Mouse (Mus musculus): ENCODE results near the gene Ublcp1. TPM values are rescaled to one million over a fixed set of nuclear protein-coding genes. Genes with fewer than 3 reads are reported as not detected.

The Ublcp1 gene
- polyA plus RNA-seq, 1 experiment from 2014 or later, result 54.1 TPM

DNA sequence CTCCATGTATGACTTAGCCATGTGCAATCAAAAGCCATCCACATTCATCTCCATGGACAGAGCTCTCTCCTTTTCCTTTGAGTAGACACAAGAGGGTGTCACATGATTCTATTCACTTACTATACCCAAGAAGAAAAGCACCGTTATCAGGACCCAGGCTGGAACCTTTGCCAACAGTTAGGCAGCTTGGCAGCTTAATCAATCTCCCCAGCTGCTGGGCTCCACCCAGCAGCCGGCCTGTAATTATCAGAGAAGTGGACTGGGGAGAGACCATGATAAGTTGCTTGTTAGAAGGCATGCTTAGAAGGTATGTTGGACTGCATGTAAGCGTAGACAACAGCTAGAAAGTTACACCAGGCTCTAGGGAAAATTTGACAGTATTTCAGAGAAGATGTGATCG is 38.6 kb upstream of the Ublcp1 start:
- Histone ChIP-seq H3K4me3 (no peak overlapping the region), H3K9me3 (replicated peaks) (no peaks in the 10 kb centered on the region), H3K9ac (no peak overlapping the region), H3K27me3 (no peaks in the 10 kb centered on the region), H3K36me3 (ENCODE audit: poor library complexity, severe bottlenecking) (no peaks in the 10 kb centered on the region), H3K27ac (no peak overlapping the region), H3K4me2 (no peak overlapping the region), H3K4me1 (peaks cover 4% of the 10 kb centered on the region; the same call in 1 of the 2 replicates)
- WGBS, result 63% methylated on average over 4 of the region's 4 CpGs
- no peak for ATAC-seq

DNA sequence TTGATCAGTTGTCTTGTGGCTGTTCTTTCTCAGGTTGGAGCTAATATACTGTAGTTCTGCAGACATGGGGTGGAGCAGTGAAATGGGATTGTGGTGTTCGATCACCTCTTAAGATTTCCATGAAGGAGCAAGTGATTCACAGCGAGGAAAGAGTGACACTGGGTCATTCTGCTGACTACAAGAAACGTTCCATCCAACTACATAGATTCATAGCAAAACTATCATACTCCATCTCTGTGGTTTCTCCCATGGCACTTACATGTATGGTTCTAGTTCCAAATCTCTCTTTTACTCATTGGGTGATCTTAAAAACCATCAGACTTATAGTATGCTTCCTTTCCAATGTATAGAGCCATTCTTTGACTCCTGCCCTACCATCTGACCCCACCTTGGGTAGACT is 34.5 kb upstream of the Ublcp1 start:
- H3K4me1 ChIP-seq, result peaks cover 4% of the 10 kb centered on the region; the same call in 1 of the 2 replicates
- no peaks in the 10 kb centered on the region for H3K36me3 ChIP-seq (ENCODE audit: poor library complexity, severe bottlenecking)
- H3K9me3 ChIP-seq (replicated peaks), result no peaks in the 10 kb centered on the region
- no peak overlapping the region for H3K9ac ChIP-seq
- H3K27ac ChIP-seq, result no peak overlapping the region
- H3K4me2 ChIP-seq, result no peak overlapping the region
- no peaks in the 10 kb centered on the region for H3K27me3 ChIP-seq
- no peak for ATAC-seq
- no peak overlapping the region for H3K4me3 ChIP-seq
- WGBS, result 89% methylated on average over 3 of the region's 3 CpGs

DNA sequence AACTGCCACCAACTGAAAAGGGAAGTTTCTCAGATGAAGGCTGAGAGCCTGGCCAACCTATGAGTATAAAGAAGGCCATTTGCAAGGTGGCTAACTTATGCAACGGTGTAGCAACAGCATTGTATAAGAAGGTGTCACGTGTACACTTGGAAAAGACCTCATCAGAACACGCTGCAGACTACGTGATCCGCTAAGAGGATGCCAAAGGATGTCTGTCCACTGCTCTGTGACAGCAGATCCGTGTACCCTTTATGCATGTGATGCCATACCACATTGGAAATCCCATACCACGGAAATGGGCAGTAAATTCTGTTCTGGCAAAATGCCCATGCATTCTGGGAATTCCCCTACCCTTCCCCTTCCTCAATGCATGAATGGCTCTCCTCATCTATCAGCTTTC is 33.8 kb upstream of the Ublcp1 start:
- Histone ChIP-seq H3K4me2 (no peak overlapping the region), H3K4me1 (peaks cover 4% of the 10 kb centered on the region; the same call in 1 of the 2 replicates), H3K27me3 (no peaks in the 10 kb centered on the region), H3K27ac (no peak overlapping the region), H3K4me3 (no peak overlapping the region), H3K9me3 (replicated peaks) (no peaks in the 10 kb centered on the region), H3K9ac (no peak overlapping the region), H3K36me3 (ENCODE audit: poor library complexity, severe bottlenecking) (no peaks in the 10 kb centered on the region)
- ATAC-seq, result no peak
- WGBS, result 91% methylated on average over 7 of the region's 7 CpGs

DNA sequence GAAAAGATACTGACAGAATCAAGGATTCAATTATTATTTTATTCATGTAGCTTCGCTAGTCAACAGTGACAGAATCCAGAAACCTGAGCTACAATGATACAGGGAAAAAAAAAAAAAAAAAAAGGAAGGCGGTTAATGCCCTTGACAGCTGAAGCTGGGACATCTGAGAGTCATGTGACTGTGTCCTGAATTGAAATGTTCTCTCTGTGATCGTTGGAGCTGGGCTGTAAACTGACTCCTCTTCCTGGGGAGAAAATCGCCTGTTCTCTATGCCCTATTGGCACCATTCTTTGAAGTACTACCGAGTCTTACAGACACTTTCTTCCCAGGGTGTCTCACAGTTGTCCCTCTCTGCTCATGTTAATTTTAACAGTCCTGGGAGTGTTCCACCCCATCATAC is 32.6 kb upstream of the Ublcp1 start:
- no peak overlapping the region for H3K9ac ChIP-seq
- H3K36me3 ChIP-seq (ENCODE audit: poor library complexity, severe bottlenecking), result no peaks in the 10 kb centered on the region
- H3K4me2 ChIP-seq, result no peak overlapping the region
- WGBS, result 47% methylated on average over 5 of the region's 5 CpGs
- H3K9me3 ChIP-seq (replicated peaks), result no peaks in the 10 kb centered on the region
- H3K27me3 ChIP-seq, result no peaks in the 10 kb centered on the region
- ATAC-seq, result no peak
- H3K4me1 ChIP-seq, result no peaks in the 10 kb centered on the region
- no peak overlapping the region for H3K27ac ChIP-seq
- no peak overlapping the region for H3K4me3 ChIP-seq

DNA sequence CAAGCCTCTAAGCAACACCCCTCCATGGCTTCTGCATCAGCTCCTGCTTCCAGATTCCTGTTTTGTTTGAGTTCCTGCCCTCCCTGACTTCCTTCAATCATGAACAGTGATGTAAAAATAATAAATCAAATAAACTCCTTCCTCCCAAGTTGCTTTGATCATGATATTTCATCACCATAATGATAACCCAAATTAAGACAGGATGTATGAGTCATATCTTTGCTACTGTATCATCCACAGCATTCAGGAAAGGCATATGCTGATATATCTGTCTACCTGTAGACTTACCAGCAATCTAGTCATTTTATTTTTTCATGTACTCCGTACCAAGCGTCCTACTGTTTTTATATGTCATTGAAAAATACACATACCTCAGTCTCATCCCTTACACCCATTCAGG is 31.2 kb upstream of the Ublcp1 start:
- Histone ChIP-seq H3K36me3 (ENCODE audit: poor library complexity, severe bottlenecking) (no peaks in the 10 kb centered on the region), H3K4me2 (no peak overlapping the region), H3K4me1 (no peaks in the 10 kb centered on the region), H3K27me3 (no peaks in the 10 kb centered on the region), H3K27ac (no peak overlapping the region), H3K9ac (no peak overlapping the region), H3K9me3 (replicated peaks) (no peaks in the 10 kb centered on the region), H3K4me3 (no peak overlapping the region)
- 95% methylated on average over 2 of the region's 2 CpGs for WGBS
- no peak for ATAC-seq

DNA sequence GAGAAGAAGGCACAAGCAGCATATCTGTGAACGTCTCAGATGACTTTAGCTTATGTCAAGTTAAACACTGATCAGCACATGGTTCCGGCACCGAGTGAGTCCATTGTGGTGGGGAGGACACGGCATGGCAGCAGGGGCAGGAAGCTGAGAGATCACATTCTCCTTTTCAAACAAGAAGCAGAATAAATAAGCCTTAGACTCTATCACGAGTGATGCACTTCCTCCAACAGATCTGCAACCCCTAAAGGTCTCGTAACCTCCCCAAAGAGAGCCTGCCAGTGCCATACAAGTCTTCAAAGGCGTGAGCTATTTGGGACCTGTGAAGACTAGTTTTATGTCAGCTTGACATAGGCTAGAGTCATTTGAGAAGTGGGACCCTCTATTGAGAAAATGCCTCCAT is 30.7 kb upstream of the Ublcp1 start:
- ATAC-seq, result no peak
- 90% methylated on average over 7 of the region's 7 CpGs for WGBS

DNA sequence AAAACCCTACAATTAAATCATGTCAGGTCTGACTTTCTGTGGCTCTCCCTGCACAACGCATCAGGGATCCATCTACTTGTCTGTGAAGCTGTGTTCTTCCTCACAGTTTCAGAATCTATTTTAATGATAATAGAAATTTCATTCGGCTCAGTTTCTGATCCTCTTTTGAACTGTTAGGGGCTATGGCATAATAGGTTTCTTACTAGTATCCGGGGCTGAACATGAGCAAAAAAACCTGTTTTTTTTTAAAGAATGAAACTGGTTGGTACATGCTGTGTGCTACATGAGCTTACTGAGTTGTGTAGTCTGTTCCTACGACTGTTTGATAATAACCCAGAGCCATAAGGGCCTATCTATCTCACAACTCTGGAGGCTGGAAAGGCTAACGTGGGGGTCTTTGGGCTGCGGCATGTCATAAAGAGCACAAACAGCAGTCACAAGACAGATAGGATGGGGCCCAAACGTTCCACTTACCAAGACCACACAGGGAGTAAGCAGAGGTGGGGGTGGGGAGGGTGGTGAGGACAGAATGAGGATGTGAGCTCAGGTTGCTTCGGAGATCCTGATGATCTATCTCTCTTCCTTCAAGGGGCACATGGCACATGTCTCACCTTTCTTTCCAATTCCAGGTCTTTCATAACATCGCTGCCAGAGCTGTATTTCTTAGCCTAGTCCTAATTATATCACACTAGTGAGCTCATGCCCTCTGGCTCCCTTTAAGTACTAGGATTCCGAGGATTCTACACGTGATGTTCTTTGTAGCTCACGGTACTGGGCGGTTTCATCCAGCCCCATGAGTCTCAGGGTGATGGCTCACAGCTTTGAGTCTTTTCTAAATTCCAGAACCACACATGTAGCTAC is 28.3 kb upstream of the Ublcp1 start:
- Histone ChIP-seq H3K36me3 (ENCODE audit: poor library complexity, severe bottlenecking) (no peaks in the 10 kb centered on the region), H3K9ac (no peak overlapping the region), H3K27me3 (no peaks in the 10 kb centered on the region), H3K27ac (no peak overlapping the region), H3K9me3 (replicated peaks) (no peaks in the 10 kb centered on the region), H3K4me2 (no peak overlapping the region), H3K4me3 (no peak overlapping the region), H3K4me1 (no peaks in the 10 kb centered on the region)
- ATAC-seq, result no peak
- WGBS, result 79% methylated on average over 13 of the region's 13 CpGs

More for the DNA sequence above, 30.7 kb upstream of the Ublcp1 start:
- Histone ChIP-seq H3K9me3 (replicated peaks) (no peaks in the 10 kb centered on the region), H3K4me1 (no peaks in the 10 kb centered on the region), H3K36me3 (ENCODE audit: poor library complexity, severe bottlenecking) (no peaks in the 10 kb centered on the region), H3K4me3 (no peak overlapping the region), H3K27ac (no peak overlapping the region), H3K4me2 (no peak overlapping the region), H3K27me3 (no peaks in the 10 kb centered on the region), H3K9ac (no peak overlapping the region)

DNA sequence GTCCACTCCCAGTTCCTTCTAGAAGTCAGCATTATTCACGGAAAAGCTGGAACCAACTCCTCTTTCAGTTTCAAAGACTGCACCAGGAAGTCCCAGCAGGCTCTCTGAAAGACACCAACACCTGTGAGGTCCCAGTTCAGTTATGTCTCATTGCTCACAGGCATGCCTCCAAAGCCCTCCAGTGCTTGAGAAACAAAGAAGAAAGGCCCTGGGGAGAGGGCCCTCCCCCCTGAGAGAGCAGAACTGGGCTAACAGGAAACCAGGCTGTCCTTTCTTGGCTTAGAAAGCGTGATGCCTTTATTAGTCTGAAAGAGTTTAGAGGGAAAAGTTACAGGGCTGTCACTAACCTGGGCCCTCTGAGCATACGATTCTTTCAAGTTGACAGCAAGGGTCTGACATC is 25.9 kb upstream of the Ublcp1 start:
- ATAC-seq, result no peak
- 65% methylated on average over 3 of the region's 3 CpGs for WGBS
- no peak overlapping the region for H3K4me2 ChIP-seq

DNA sequence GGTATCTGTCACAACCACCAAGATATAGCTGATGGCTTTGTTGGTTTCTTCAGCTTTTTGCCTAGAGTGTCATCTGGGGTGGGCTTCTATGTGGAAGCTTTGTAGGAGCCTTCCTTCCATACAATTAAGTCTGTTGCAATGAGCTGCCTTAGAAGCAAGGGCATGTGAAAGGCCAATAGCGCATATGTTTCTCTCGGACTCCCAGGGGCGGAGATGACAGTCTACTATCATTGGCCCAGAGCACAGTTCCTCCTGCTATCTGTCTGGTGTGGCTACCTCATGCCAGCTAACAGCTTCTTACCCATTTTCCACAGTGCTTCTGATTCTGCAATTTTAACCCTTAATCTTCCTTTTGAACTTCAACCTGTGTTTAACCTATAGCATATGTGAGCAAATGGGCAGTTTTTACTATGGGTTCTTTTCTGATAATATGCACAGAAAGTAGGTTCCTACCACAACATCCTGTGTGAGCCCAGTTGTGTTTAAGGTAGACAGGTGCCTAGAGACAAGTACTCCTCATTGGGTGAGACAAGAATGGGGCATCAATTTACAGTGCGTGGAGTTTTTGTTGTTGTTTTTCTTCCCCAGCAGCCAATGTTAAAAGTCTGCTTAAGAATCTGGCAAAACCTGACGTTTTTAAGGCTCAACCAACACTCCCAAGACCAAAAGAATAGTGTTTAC is 24.5 kb upstream of the Ublcp1 start:
- H3K4me2 ChIP-seq, result no peak overlapping the region
- no peaks in the 10 kb centered on the region for H3K27me3 ChIP-seq
- H3K4me1 ChIP-seq, result no peaks in the 10 kb centered on the region
- no peak for ATAC-seq
- H3K9me3 ChIP-seq (replicated peaks), result no peaks in the 10 kb centered on the region
- no peak overlapping the region for H3K27ac ChIP-seq
- no peak overlapping the region for H3K4me3 ChIP-seq
- no peaks in the 10 kb centered on the region for H3K36me3 ChIP-seq (ENCODE audit: poor library complexity, severe bottlenecking)
- no peak overlapping the region for H3K9ac ChIP-seq
- 82% methylated on average over 5 of the region's 5 CpGs for WGBS

More for the DNA sequence above, 25.9 kb upstream of the Ublcp1 start:
- Histone ChIP-seq H3K9ac (no peak overlapping the region), H3K36me3 (ENCODE audit: poor library complexity, severe bottlenecking) (no peaks in the 10 kb centered on the region), H3K27me3 (no peaks in the 10 kb centered on the region), H3K4me1 (no peaks in the 10 kb centered on the region), H3K27ac (no peak overlapping the region), H3K9me3 (replicated peaks) (no peaks in the 10 kb centered on the region), H3K4me3 (no peak overlapping the region)

DNA sequence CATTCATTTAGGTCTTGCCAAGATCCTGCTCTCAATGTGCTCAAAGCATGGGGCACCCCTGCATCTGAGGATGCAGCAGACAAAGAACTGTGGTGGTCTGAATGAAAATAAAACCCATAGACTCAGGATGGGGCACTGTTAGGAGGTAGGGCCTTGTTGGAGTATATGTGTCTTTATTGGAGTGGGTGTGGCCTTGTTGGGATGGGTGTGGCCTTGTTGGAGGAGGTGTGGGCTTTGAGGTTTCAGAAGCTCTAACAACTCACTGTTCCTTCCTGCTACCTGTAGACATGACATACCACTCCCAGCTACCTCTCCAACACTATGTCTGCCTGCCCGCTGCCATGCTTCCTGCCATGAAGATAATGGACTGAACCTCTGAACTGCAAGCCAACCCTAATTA is 18.8 kb upstream of the Ublcp1 start:
- Histone ChIP-seq H3K27me3 (no peaks in the 10 kb centered on the region), H3K36me3 (ENCODE audit: poor library complexity, severe bottlenecking) (no peaks in the 10 kb centered on the region), H3K9ac (no peak overlapping the region), H3K4me3 (no peak overlapping the region), H3K4me1 (no peaks in the 10 kb centered on the region), H3K27ac (no peak overlapping the region), H3K4me2 (no peak overlapping the region), H3K9me3 (replicated peaks) (no peaks in the 10 kb centered on the region)
- 88% methylated on average over 1 of the region's 1 CpGs for WGBS
- ATAC-seq, result no peak

DNA sequence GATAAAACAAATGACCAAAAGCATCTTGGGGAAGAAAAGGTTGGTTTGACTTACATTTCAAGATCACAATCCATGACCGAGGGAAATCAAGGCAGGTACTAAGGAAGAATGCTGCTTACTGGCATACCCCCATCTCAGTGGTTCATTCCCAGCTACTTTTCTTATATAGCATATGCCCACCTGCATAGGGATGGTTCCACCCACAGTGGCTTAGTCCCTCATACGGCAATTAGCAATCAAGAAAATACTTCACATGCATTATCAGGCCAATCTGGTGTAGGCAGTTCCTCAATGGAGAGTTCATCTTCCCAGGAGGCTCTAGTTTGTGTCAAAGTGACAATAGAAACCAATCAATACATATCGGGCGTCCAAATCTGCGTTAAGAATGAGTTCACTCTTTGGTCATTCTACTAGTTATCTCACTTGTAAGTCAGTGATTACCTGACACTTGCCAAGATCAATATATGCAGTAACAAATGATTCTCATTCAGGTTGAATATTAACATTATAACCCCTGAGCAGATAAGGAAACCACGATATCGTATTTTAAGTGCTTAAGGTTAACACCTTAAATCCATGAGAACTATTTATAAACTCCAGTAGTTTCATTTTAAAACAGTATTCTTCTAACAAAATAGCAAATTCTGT is 14.9 kb upstream of the Ublcp1 start:
- WGBS, result 90% methylated on average over 7 of the region's 7 CpGs

DNA sequence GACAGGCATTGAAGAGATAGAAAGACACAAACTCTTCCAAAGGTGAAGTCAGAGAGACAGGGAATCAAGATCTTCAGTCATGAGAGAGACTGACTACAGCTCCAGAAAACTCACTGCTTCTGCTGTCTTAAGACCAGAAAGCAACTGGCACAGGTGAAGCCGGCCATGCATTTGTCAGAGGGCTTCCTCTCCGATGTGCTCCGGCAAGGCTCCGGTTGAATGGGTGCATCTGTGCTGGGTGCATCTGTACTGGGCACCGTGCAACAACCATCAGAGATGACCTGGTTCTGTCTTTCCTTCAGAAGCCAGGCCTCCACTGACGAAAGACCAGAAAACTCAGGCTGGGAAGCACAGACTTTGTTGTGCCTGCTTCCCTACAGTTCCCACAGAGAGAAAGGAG is 9.9 kb upstream of the Ublcp1 start:
- Histone ChIP-seq H3K4me2 (no peak overlapping the region), H3K4me1 (no peaks in the 10 kb centered on the region), H3K27ac (no peak overlapping the region), H3K9ac (no peak overlapping the region), H3K9me3 (replicated peaks) (no peaks in the 10 kb centered on the region), H3K27me3 (0 out of 2 replicates have a peak, but pooled peaks cover under 1% of the 10 kb centered on the region), H3K36me3 (ENCODE audit: poor library complexity, severe bottlenecking) (no peaks in the 10 kb centered on the region), H3K4me3 (no peak overlapping the region)
- no peak for ATAC-seq
- 87% methylated on average over 6 of the region's 6 CpGs for WGBS

More for the DNA sequence above, 14.9 kb upstream of the Ublcp1 start:
- Histone ChIP-seq H3K9me3 (replicated peaks) (no peaks in the 10 kb centered on the region), H3K4me3 (no peak overlapping the region), H3K4me1 (no peaks in the 10 kb centered on the region), H3K27me3 (no peaks in the 10 kb centered on the region), H3K27ac (no peak overlapping the region), H3K4me2 (no peak overlapping the region), H3K36me3 (ENCODE audit: poor library complexity, severe bottlenecking) (no peaks in the 10 kb centered on the region), H3K9ac (no peak overlapping the region)
- ATAC-seq, result no peak
